Mouse (Mus musculus) erythroblast, embryonic 14.5 days (primary cell): ENCODE results near the gene Rab3gap1.

ENCODE experiments used
- GATA1 ChIP-seq: IDR thresholded peaks from 2 replicates; pipeline ENCODE4 v1.6.1; 2012; ENCODE audit warnings: low read length, inconsistent platforms, mixed read lengths
- TAL1 ChIP-seq: IDR thresholded peaks from 3 replicates; pipeline ENCODE4 v1.6.1; 2012; ENCODE audit warnings: low read length, inconsistent platforms, mixed read lengths

DNA sequence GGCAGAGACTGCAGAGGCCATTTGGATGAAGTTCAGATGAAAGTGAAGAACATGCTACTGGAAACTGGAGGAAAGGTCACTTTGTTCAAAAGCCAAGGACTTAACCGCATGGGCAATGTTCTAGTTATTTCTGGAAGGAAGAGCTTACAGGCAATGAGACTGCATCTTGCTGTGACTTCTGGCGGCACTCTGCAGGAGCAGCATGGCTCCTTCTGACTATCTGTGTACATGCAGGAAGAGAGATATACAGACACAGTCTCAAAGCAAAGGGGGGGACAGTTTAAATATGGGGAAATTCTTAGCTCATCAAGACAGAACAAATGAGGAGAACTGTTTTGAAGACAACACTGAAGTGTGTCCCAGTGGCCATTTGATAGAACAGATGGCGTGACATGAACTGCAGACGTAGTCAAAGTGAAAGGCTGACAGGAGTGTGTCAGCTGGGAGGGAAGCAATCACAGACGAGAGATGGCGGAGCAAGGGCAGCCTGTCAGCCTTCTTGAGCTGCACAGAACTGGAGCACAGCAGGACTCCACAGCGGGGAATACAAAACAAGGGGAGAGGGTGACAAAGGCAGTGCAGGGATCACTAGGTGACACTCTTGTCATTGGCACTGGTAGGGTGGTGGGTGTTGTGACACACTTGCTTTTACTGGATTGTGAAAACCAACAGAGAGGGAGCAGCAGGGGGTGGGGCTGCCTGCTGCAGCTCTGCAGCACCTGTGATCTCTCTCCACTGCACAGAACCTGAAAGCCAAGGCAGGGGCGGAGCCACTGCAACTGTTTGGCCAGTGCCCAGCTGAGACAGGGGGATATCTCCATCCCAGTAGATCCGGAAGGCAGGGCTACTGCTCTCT, 121.5 kb downstream of the Rab3gap1 start:
- TF ChIP-seq TAL1, result no peak
- TF ChIP-seq GATA1, result no peak
